Mouse (Mus musculus): ENCODE measurements around the gene Smarca4. TPM values are rescaled to one million over a fixed set of nuclear protein-coding genes. Genes with fewer than 3 reads are reported as not detected.
"Not testable (repeated sequence)": the region's sequence is repeated elsewhere in the genome, so short reads cannot be mapped to it uniquely, and the experiment has no call there.

Gene Smarca4
- total RNA-seq, 2 experiments from 2014 or later = 117 to 124 TPM

- intact Hi-C loops (cut with DNase I) = no loop called here
Measured at GRCm38 (mm10) chr9:21589538-21589937, 26.4 kb upstream of the Smarca4 start.

GRCm38 (mm10) chr9:21591127-21591830, 24.7 kb upstream of the Smarca4 start:
- no peak for DNase-seq (ENCODE audit: extremely low spot score in 1 of 2, low spot score in 2 of 2)
- no peak for TF ChIP-seq CTCF (IDR thresholded peaks at IDR 0.05)
- peak overlapping the region; percentile 95 for H3K4me3 ChIP-seq
- intact Hi-C loops (cut with DNase I) = loop anchor here (5.0 kb wide), 1 partner anchor 44 kb away; the partner anchor contains the start of gene Carm1
- no peak overlapping the region for H3K27ac ChIP-seq

More at GRCm38 (mm10) chr9:21589538-21589937, 26.4 kb upstream of the Smarca4 start:
- Histone ChIP-seq H3K4me3 (no peak overlapping the region), H3K27ac (no peak overlapping the region)
- TF ChIP-seq CTCF (IDR thresholded peaks at IDR 0.05) = no peak
- DNase-seq (ENCODE audit: extremely low spot score in 1 of 2, low spot score in 2 of 2) = no peak

DNA sequence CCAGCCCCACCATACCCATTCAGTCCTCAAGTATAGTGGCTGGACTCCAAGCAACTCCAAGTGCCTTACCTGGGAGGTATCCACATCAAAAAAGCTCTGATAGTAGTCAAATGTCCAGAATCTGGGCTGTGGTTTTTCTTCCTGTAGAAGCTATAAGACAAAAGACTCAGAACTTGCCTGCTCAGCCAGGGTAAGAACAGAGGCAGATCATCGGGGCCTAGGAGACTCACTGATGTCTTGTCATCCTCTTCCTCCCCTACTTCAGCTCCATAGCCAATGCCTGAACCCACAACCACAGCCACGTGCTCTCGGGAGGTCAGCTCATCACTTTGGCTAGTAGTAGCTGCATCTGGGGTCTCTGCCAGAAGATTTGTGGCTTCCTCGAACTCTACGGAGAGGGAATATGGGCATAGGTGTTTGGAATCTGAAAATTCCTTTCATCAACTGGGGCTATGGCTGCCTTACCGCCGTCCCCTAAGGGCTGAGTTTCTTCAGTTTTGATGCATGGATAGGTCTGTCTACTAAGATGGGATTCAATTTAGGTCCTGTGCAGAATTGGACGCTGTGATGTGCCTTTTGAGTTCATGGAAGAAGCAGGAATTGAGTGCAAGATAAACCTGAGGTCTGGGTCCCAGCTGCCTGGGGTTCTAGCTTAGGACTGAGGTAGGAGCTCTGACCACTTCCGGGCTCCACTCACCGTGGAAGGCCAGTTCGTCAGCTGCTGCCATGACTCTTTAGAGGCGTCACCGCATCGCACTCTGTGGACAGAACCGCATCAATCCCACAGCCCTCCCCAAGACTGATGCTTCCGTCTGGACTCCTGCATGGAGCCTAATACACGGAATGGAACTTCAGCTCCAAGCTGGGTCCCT, 23.9 kb upstream of the Smarca4 start:
- intact Hi-C loops (cut with DNase I) = loop anchor here (5.0 kb wide), 1 partner anchor 45 kb away; the partner anchor contains the start of gene Carm1
- no peak for TF ChIP-seq CTCF (IDR thresholded peaks at IDR 0.05)
- peak overlapping the region; percentile 95 for H3K4me3 ChIP-seq
- no peak for DNase-seq (ENCODE audit: extremely low spot score in 1 of 2, low spot score in 2 of 2)
- peak overlapping the region; percentile 96 for H3K27ac ChIP-seq

GRCm38 (mm10) chr9:21592703-21593121, 23.3 kb upstream of the Smarca4 start, which contains the start of the genes Timm29 and Yipf2:
Timm29 (plus strand) TSS chr9:21592722.
Yipf2 (minus strand) TSS chr9:21592828.
- Histone ChIP-seq H3K27ac (peak within 1 kb of the TSS; percentile 96), H3K4me3 (peak within 1 kb of the TSS; percentile 95)
- intact Hi-C loops (cut with DNase I) = loop anchor here (5.0 kb wide), 1 partner anchor 45 kb away; the partner anchor contains the start of gene Carm1
- TF ChIP-seq CTCF (IDR thresholded peaks at IDR 0.05) = no peak
- peak; percentile 89 to 90 for DNase-seq (ENCODE audit: extremely low spot score in 1 of 2, low spot score in 2 of 2)

DNA sequence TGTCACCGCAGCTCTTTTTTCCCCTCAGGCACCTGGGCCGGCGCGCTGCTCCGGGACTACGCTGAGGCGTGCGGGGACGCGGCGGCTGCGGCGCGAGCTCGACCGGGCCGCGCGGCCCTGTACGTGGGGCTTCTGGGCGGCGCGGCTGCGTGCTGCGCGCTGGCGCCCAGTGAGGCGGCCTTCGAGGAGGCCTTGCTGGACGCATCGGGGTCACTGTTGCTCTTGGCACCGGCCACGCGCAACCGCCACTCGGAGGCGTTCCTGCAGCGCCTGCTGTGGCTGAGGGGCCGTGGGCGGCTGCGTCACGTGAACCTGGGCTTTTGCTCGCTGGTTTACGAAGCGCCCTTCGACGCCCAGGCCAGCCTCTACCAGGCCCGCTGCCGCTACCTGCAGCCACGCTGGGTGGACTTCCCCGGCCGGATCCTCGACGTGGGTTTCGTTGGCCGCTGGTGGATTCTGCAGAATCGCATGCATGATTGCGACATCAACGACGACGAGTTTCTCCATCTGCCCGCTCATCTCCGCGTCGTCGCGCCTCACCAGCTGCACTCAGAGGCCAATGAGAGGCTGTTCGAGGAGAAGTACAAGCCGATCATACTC, 22.7 kb upstream of the Smarca4 start:
- intact Hi-C loops (cut with DNase I) = loop anchor here (5.0 kb wide), 1 partner anchor 46 kb away; the partner anchor contains the start of gene Carm1

GRCm38 (mm10) chr9:21594350-21594749, 21.6 kb upstream of the Smarca4 start:
- intact Hi-C loops (cut with DNase I) = loop anchor here (5.0 kb wide), 1 partner anchor 47 kb away; the partner anchor contains the start of gene Carm1
- DNase-seq (ENCODE audit: extremely low spot score in 1 of 2, low spot score in 2 of 2); H3K27ac ChIP-seq: not testable (repeated sequence)
- H3K4me3 ChIP-seq = peak overlapping the region; percentile 95

More for the DNA sequence above, 22.7 kb upstream of the Smarca4 start:
- Histone ChIP-seq H3K27ac (peak overlapping the region; percentile 96), H3K4me3 (peak overlapping the region; percentile 95)
- peak; percentile 70 to 72 for DNase-seq (ENCODE audit: extremely low spot score in 1 of 2, low spot score in 2 of 2)
- TF ChIP-seq CTCF (IDR thresholded peaks at IDR 0.05) = no peak

- no peak overlapping the region; the same call in 1 of the 2 replicates for H3K27ac ChIP-seq
- intact Hi-C loops (cut with DNase I) = loop anchor here (5.0 kb wide), 1 partner anchor 48 kb away; the partner anchor contains the start of gene Carm1
Measured at GRCm38 (mm10) chr9:21594838-21595237, 21.1 kb upstream of the Smarca4 start.

GRCm38 (mm10) chr9:21598198-21598597, 17.8 kb upstream of the Smarca4 start:
- intact Hi-C loops (cut with DNase I) = no loop called here
- no peak overlapping the region for H3K27ac ChIP-seq
- peak; percentile 26 for TF ChIP-seq CTCF (IDR thresholded peaks at IDR 0.05)
- H3K4me3 ChIP-seq = no peak overlapping the region
- no peak for DNase-seq (ENCODE audit: extremely low spot score in 1 of 2, low spot score in 2 of 2)

More at GRCm38 (mm10) chr9:21594838-21595237, 21.1 kb upstream of the Smarca4 start:
- peak overlapping the region; percentile 95 for H3K4me3 ChIP-seq
- TF ChIP-seq CTCF (IDR thresholded peaks at IDR 0.05) = no peak
- DNase-seq (ENCODE audit: extremely low spot score in 1 of 2, low spot score in 2 of 2) = no peak

- H3K4me3 ChIP-seq = no peak overlapping the region
- intact Hi-C loops (cut with DNase I) = loop anchor here (5.0 to 10.0 kb wide), 2 partner anchors 202 to 555 kb away; partner anchors contain the start of gene Pigyl
- H3K27ac ChIP-seq = no peak overlapping the region
- DNase-seq (ENCODE audit: extremely low spot score in 1 of 2, low spot score in 2 of 2) = no peak
- no peak for TF ChIP-seq CTCF (IDR thresholded peaks at IDR 0.05)
Measured at GRCm38 (mm10) chr9:21600186-21600585, 15.8 kb upstream of the Smarca4 start.

DNA sequence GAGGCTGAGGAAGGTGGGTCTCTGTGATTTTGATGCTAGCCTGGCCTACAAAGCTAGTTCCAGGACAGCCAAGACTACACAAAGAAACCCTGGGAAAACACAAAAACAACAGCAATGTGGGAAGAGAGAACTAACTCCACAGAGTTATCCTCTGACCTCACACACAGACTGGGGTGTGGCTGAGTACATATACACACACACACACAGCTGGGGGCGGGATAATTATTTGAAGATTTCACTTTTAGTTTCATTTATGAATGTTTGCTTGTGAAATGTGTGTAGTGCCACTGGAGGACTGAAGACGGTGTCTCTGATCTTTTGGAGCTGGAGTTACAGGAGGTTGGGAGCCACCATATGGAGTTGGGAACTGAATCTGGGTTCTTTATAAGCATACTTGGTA, 14.9 kb upstream of the Smarca4 start:
- intact Hi-C loops (cut with DNase I) = loop anchor here (5.0 to 10.0 kb wide), 2 partner anchors 201 to 554 kb away; partner anchors contain the start of gene Pigyl
- DNase-seq (ENCODE audit: extremely low spot score in 1 of 2, low spot score in 2 of 2) = no peak
- Histone ChIP-seq H3K27ac (no peak overlapping the region), H3K4me3 (no peak overlapping the region)
- no peak for TF ChIP-seq CTCF (IDR thresholded peaks at IDR 0.05)
